Mouse (Mus musculus) lung, embryonic 15.5 days (tissue): Measurements from ENCODE around the gene Palm2. TPM values are rescaled to one million over a fixed set of nuclear protein-coding genes. Genes with fewer than 3 reads are reported as not detected.
A peak's percentile ranks its signal among the peaks of the same experiment; 100 is the strongest.

Experiments used
- ATAC-seq: fragments of 200-750 bp; cut with Nextera tagmentation; 2 replicates; pipeline ENCODE4 v1.8.0; 2017; ENCODE audit warnings: moderate number of reproducible peaks, borderline replicate concordance; ENCODE audit not compliant: low FRiP score, low TSS enrichment; ENCODE audit errors: extremely low read depth
- H3K27ac ChIP-seq: fragments of 300-500 bp; sonication (generic); 2 replicates; pipeline ENCODE4 v1.5.1; 2015; ENCODE audit warnings: moderate library complexity, mild to moderate bottlenecking, inconsistent platforms
- H3K27me3 ChIP-seq: fragments of 300-500 bp; sonication (generic); 2 replicates; pipeline ENCODE4 v1.6.1; 2015; ENCODE audit warnings: inconsistent platforms
- H3K36me3 ChIP-seq: fragments of 300-500 bp; sonication (generic); 2 replicates; pipeline ENCODE4 v1.6.1; 2015; ENCODE audit warnings: inconsistent platforms
- H3K4me1 ChIP-seq: fragments of 300-500 bp; sonication (generic); 2 replicates; pipeline ENCODE4 v1.6.1; 2015; ENCODE audit warnings: inconsistent platforms
- H3K4me2 ChIP-seq: fragments of 300-500 bp; sonication (generic); 2 replicates; pipeline ENCODE4 v1.6.1; 2015; ENCODE audit warnings: inconsistent platforms, mild to moderate bottlenecking, moderate library complexity
- H3K4me3 ChIP-seq: fragments of 300-500 bp; sonication (generic); 2 replicates; pipeline ENCODE4 v1.5.1; 2015; ENCODE audit warnings: mild to moderate bottlenecking, inconsistent platforms
- H3K9ac ChIP-seq: fragments of 300-500 bp; sonication (generic); 2 replicates; pipeline ENCODE4 v1.6.1; 2015; ENCODE audit warnings: inconsistent platforms
- H3K9me3 ChIP-seq: fragments of 300-500 bp; sonication (generic); 2 replicates; pipeline ENCODE4 v1.6.1; 2016; ENCODE audit warnings: inconsistent platforms
- WGBS: fragments of 180-500 bp; shearing (Covaris S2); methylation state at CpG from one replicate; pipeline ENCODE4 v1.1.7; 2015; 5-methylcytosine and 5-hydroxymethylcytosine counted together
- polyA plus RNA-seq: library from polyadenylated mRNA; unstranded; fragments of >200 nt; fragmentation: Nextera tagmentation; extraction: Ambion mirVana; gene quantifications from 2 replicates; pipeline ENCODE4 v1.2.1, GENCODE M21; 2015

The Palm2 gene
- polyA plus RNA-seq, 1 experiment from 2014 or later = 8.0 TPM

- Histone ChIP-seq H3K36me3 (no peaks in the 10 kb centered on the region), H3K9me3 (no peaks in the 10 kb centered on the region), H3K27ac (peak overlapping the region; percentile 70), H3K4me1 (peaks cover 33% of the 10 kb centered on the region), H3K4me3 (no peak overlapping the region), H3K9ac (no peak overlapping the region), H3K4me2 (no peak overlapping the region), H3K27me3 (no peaks in the 10 kb centered on the region)
- 53% methylated on average over 10 of the region's 10 CpGs for WGBS
- ATAC-seq = no peak
Observed at GRCm38 (mm10) chr4:57601903-57602617, 168.0 kb downstream of the Palm2 start.

GRCm38 (mm10) chr4:57606258-57606657, 172.2 kb downstream of the Palm2 start:
- H3K9ac ChIP-seq = no peak overlapping the region

GRCm38 (mm10) chr4:57607247-57607942, 173.3 kb downstream of the Palm2 start:
- WGBS = 24% methylated on average over 22 of the region's 22 CpGs
- H3K4me3 ChIP-seq = no peak overlapping the region
- H3K27me3 ChIP-seq = no peaks in the 10 kb centered on the region
- peak overlapping the region; percentile 63 for H3K27ac ChIP-seq
- ATAC-seq = peak; percentile 74
- no peaks in the 10 kb centered on the region for H3K9me3 ChIP-seq
- peak overlapping the region; percentile 40 for H3K4me2 ChIP-seq
- H3K9ac ChIP-seq = no peak overlapping the region
- H3K4me1 ChIP-seq = peaks cover 52% of the 10 kb centered on the region
- H3K36me3 ChIP-seq = no peaks in the 10 kb centered on the region

More at GRCm38 (mm10) chr4:57606258-57606657, 172.2 kb downstream of the Palm2 start:
- 63% methylated on average over 3 of the region's 3 CpGs for WGBS
- H3K36me3 ChIP-seq = no peaks in the 10 kb centered on the region
- no peaks in the 10 kb centered on the region for H3K27me3 ChIP-seq
- ATAC-seq = no peak
- H3K4me1 ChIP-seq = peaks cover 45% of the 10 kb centered on the region
- H3K9me3 ChIP-seq = no peaks in the 10 kb centered on the region
- no peak overlapping the region for H3K4me3 ChIP-seq
- H3K4me2 ChIP-seq = no peak overlapping the region
- peak overlapping the region; percentile 63; the same call in 1 of the 2 replicates for H3K27ac ChIP-seq

- Histone ChIP-seq H3K27ac (peak overlapping the region; percentile 66), H3K27me3 (no peaks in the 10 kb centered on the region), H3K4me3 (peak overlapping the region; percentile 6; the same call in 1 of the 2 replicates), H3K9ac (no peak overlapping the region), H3K4me1 (peaks cover 41% of the 10 kb centered on the region), H3K36me3 (no peaks in the 10 kb centered on the region), H3K9me3 (no peaks in the 10 kb centered on the region), H3K4me2 (peak overlapping the region; percentile 30; the same call in 1 of the 2 replicates)
- 14% methylated on average over 17 of the region's 17 CpGs for WGBS
- ATAC-seq = peak; percentile 72
Observed at GRCm38 (mm10) chr4:57611303-57612077, 177.4 kb downstream of the Palm2 start.

- Histone ChIP-seq H3K9ac (no peak overlapping the region), H3K4me1 (peaks cover 30% of the 10 kb centered on the region), H3K4me2 (no peak overlapping the region), H3K9me3 (no peaks in the 10 kb centered on the region), H3K27ac (no peak overlapping the region), H3K36me3 (no peaks in the 10 kb centered on the region), H3K4me3 (no peak overlapping the region), H3K27me3 (no peaks in the 10 kb centered on the region)
- WGBS = 90% methylated on average over 5 of the region's 5 CpGs
- ATAC-seq = no peak
Observed at GRCm38 (mm10) chr4:57612716-57613115, 178.7 kb downstream of the Palm2 start.

- Histone ChIP-seq H3K9me3 (no peaks in the 10 kb centered on the region), H3K4me3 (no peak overlapping the region), H3K27ac (no peak overlapping the region), H3K4me1 (peaks cover 27% of the 10 kb centered on the region), H3K36me3 (no peaks in the 10 kb centered on the region; the same call in 1 of the 2 replicates), H3K4me2 (no peak overlapping the region), H3K9ac (no peak overlapping the region), H3K27me3 (no peaks in the 10 kb centered on the region)
- ATAC-seq = no peak
- WGBS = 87% methylated on average over 4 of the region's 4 CpGs
Observed at GRCm38 (mm10) chr4:57614686-57615085, 180.6 kb downstream of the Palm2 start.

- Histone ChIP-seq H3K4me3 (no peak overlapping the region), H3K36me3 (no peaks in the 10 kb centered on the region; the same call in 1 of the 2 replicates), H3K27me3 (no peaks in the 10 kb centered on the region), H3K27ac (no peak overlapping the region), H3K9me3 (no peaks in the 10 kb centered on the region), H3K9ac (no peak overlapping the region), H3K4me1 (no peaks in the 10 kb centered on the region; the same call in 1 of the 2 replicates), H3K4me2 (no peak overlapping the region)
- ATAC-seq = no peak
- 84% methylated on average over 6 of the region's 6 CpGs for WGBS
Observed at GRCm38 (mm10) chr4:57618743-57619142, 184.7 kb downstream of the Palm2 start.

- WGBS = 74% methylated on average over 7 of the region's 7 CpGs
- Histone ChIP-seq H3K9me3 (no peaks in the 10 kb centered on the region), H3K4me2 (no peak overlapping the region), H3K4me3 (no peak overlapping the region), H3K27ac (no peak overlapping the region), H3K36me3 (no peaks in the 10 kb centered on the region; the same call in 1 of the 2 replicates), H3K4me1 (no peaks in the 10 kb centered on the region; the same call in 1 of the 2 replicates), H3K27me3 (no peaks in the 10 kb centered on the region), H3K9ac (no peak overlapping the region)
- no peak for ATAC-seq
Observed at GRCm38 (mm10) chr4:57622816-57623215, 188.8 kb downstream of the Palm2 start.

GRCm38 (mm10) chr4:57624819-57625218, 190.8 kb downstream of the Palm2 start:
- WGBS = 87% methylated on average over 2 of the region's 2 CpGs
- H3K9me3 ChIP-seq = no peaks in the 10 kb centered on the region
- H3K4me2 ChIP-seq = no peak overlapping the region
- H3K4me3 ChIP-seq = no peak overlapping the region
- H3K36me3 ChIP-seq = no peaks in the 10 kb centered on the region
- H3K4me1 ChIP-seq = no peaks in the 10 kb centered on the region; the same call in 1 of the 2 replicates
- H3K27ac ChIP-seq = no peak overlapping the region
- H3K9ac ChIP-seq = no peak overlapping the region
- ATAC-seq = no peak
- no peaks in the 10 kb centered on the region for H3K27me3 ChIP-seq

GRCm38 (mm10) chr4:57625306-57625705, 191.3 kb downstream of the Palm2 start:
- Histone ChIP-seq H3K4me2 (no peak overlapping the region), H3K4me1 (no peaks in the 10 kb centered on the region; the same call in 1 of the 2 replicates), H3K4me3 (no peak overlapping the region), H3K9ac (no peak overlapping the region), H3K36me3 (no peaks in the 10 kb centered on the region), H3K27me3 (no peaks in the 10 kb centered on the region), H3K27ac (no peak overlapping the region), H3K9me3 (no peaks in the 10 kb centered on the region)
- ATAC-seq = no peak
- WGBS = 81% methylated on average over 1 of the region's 1 CpGs

GRCm38 (mm10) chr4:57625756-57626155, 191.7 kb downstream of the Palm2 start:
- Histone ChIP-seq H3K27ac (no peak overlapping the region), H3K9me3 (no peaks in the 10 kb centered on the region), H3K4me3 (no peak overlapping the region), H3K4me1 (no peaks in the 10 kb centered on the region; the same call in 1 of the 2 replicates), H3K36me3 (no peaks in the 10 kb centered on the region), H3K27me3 (no peaks in the 10 kb centered on the region), H3K9ac (no peak overlapping the region), H3K4me2 (no peak overlapping the region)
- WGBS = 50% methylated on average over 1 of the region's 1 CpGs
- ATAC-seq = no peak
